Mouse (Mus musculus): ENCODE data around the gene Calml4. TPM values are rescaled to one million over a fixed set of nuclear protein-coding genes. Genes with fewer than 3 reads are reported as not detected.
A peak's percentile ranks its signal among the peaks of the same experiment; 100 is the strongest.
"Not testable (repeated sequence)": the region's sequence is repeated elsewhere in the genome, so short reads cannot be mapped to it uniquely, and the experiment has no call there.

Calml4 gene
- polyA plus RNA-seq, 1 experiment from 2014 or later: 1.7 TPM

DNA sequence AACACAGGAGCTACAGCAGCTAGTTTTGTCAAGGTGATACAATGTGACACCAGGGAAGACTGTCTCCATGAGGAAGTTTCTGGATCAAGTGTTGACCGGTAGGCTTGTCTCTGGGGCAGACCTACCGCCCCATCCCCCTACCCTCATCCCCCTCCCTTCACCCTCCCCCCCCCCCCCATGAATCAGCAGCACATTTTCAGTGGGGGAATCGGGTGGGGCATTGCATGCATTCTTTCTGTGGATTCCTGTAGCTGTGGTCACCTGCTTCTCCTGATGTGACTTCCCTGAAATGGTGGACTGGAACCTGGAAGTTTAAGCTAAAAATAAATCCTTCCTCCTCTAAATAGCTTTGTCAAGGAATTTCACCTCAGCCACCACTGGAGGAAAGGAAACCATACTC, 38.4 kb upstream of the Calml4 start:
- no peak for ATAC-seq (ENCODE audit: extremely low read depth, insufficient number of reproducible peaks, low FRiP score, low TSS enrichment)
- no peak overlapping the region for H3K27ac ChIP-seq (replicated peaks)
- H3K4me1 ChIP-seq: peaks cover 26% of the 10 kb centered on the region
- H3K9ac ChIP-seq: no peak overlapping the region
- no peak overlapping the region for H3K4me3 ChIP-seq
- H3K4me2 ChIP-seq: no peak overlapping the region
- 58% methylated on average over 3 of the region's 3 CpGs for WGBS
- no peaks in the 10 kb centered on the region for H3K36me3 ChIP-seq
- no peaks in the 10 kb centered on the region for H3K27me3 ChIP-seq (replicated peaks)
- no peaks in the 10 kb centered on the region for H3K9me3 ChIP-seq

DNA sequence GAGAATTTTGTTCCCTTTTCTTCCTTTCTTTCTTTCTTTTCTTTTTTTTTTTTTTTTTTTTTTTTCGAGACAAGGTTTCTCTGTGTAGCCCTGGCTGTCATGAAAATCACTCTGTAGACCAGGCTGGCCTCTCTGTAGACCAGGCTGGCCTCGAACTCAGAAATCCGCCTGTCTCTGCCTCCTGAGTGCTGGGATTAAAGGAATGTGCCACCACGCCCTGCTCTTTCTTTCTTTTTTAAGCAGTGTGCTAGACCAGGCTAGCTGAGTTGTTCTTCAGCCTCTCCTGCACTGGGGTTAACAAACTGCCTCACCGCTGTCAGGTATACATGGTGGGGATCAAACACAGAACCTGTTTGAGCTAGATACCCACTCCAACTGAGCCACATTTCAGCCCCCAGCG, 38.0 kb upstream of the Calml4 start:
- H3K4me2 ChIP-seq; H3K9me3 ChIP-seq; ATAC-seq (ENCODE audit: extremely low read depth, insufficient number of reproducible peaks, low FRiP score, low TSS enrichment); H3K4me3 ChIP-seq; H3K36me3 ChIP-seq; H3K27me3 ChIP-seq (replicated peaks); H3K27ac ChIP-seq (replicated peaks); H3K9ac ChIP-seq: not testable (repeated sequence)
- peaks cover 26% of the 10 kb centered on the region for H3K4me1 ChIP-seq
- 82% methylated on average over 6 of the region's 6 CpGs for WGBS

DNA sequence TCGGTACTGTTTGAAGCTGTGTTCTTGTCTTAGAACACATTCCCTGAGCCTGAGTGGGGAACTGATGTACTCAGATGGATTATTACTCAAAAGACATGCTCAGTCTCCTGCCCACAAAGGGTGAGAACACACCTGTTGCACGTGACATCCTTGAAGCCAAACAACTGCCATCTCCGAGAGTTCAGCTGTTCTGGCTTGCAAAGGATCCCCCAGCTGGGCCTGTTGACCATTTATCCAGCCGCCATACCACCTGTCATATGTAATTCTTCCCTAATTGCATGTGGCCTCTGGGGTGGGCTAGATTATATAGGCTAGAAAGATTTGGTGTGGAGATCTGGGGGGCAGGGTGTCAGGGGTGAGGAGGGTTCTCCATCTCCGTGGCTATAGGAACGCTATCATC, 37.1 kb upstream of the Calml4 start:
- Histone ChIP-seq H3K9me3 (no peaks in the 10 kb centered on the region), H3K27me3 (replicated peaks) (no peaks in the 10 kb centered on the region), H3K9ac (no peak overlapping the region), H3K27ac (replicated peaks) (no peak overlapping the region), H3K36me3 (no peaks in the 10 kb centered on the region), H3K4me1 (peaks cover 34% of the 10 kb centered on the region), H3K4me3 (no peak overlapping the region), H3K4me2 (no peak overlapping the region)
- ATAC-seq (ENCODE audit: extremely low read depth, insufficient number of reproducible peaks, low FRiP score, low TSS enrichment): no peak
- WGBS: 85% methylated on average over 6 of the region's 6 CpGs

DNA sequence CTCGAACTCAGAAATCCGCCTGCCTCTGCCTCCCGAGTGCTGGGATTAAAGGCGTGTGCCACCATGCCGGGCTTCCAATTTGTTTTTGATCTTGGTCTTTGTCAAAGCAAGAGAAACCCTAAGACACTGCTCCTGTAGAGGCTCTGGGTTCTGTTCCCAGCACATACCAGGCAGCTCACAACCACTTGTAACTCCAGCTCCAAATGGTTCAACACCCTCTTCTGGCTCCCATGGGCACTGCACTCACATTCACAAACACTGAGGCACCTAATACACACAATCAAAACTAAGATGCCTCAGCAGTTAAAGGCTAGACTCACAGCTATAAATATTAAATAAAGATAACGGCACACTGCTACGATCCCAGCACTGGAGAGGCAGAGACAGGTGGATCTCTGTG, 36.1 kb upstream of the Calml4 start:
- Histone ChIP-seq H3K9ac (no peak overlapping the region), H3K9me3 (no peaks in the 10 kb centered on the region), H3K4me3 (no peak overlapping the region), H3K27ac (replicated peaks) (no peak overlapping the region), H3K4me1 (peaks cover 36% of the 10 kb centered on the region), H3K27me3 (replicated peaks) (no peaks in the 10 kb centered on the region), H3K4me2 (no peak overlapping the region), H3K36me3 (no peaks in the 10 kb centered on the region)
- no peak for ATAC-seq (ENCODE audit: extremely low read depth, insufficient number of reproducible peaks, low FRiP score, low TSS enrichment)
- 90% methylated on average over 7 of the region's 7 CpGs for WGBS

DNA sequence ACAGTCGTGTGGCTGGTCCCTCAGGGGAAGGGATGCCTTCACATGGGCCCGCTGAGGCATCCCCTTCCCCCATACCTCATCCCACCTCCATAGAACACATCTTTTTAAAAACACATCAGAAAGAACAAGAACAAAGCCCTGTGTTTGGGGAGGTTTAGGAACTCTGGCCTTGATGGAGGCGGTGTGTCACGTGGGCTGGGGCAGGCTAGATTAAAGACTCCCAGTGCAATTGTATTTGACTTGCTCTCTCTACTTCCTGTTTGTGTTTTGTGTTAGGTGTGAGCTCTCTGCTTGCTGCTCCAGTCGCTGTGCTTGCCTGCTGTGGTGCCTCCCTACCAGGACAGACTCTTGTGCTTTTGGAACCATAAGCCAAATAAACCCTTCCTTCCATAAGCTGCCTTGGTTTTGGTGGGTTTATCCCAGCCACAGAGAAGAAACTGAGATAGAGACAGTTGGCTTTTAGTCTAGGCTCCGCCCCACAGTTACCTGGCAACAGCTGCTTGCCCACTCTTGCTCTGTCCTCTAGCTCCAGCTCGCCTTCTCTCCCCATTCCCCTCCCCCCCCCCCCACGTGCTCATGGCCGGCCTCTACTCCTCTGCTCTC, 32.0 kb upstream of the Calml4 start:
- ATAC-seq (ENCODE audit: extremely low read depth, insufficient number of reproducible peaks, low FRiP score, low TSS enrichment): no peak
- Histone ChIP-seq H3K9me3 (no peaks in the 10 kb centered on the region), H3K4me3 (no peak overlapping the region), H3K9ac (peak overlapping the region; percentile 52; the same call in 1 of the 2 replicates), H3K36me3 (no peaks in the 10 kb centered on the region), H3K4me1 (peaks cover 31% of the 10 kb centered on the region), H3K4me2 (peak overlapping the region; percentile 28), H3K27ac (replicated peaks) (peak overlapping the region; percentile 36; the same call in 1 of the 2 replicates), H3K27me3 (replicated peaks) (no peaks in the 10 kb centered on the region)
- 11% methylated on average over 9 of the region's 9 CpGs for WGBS

DNA sequence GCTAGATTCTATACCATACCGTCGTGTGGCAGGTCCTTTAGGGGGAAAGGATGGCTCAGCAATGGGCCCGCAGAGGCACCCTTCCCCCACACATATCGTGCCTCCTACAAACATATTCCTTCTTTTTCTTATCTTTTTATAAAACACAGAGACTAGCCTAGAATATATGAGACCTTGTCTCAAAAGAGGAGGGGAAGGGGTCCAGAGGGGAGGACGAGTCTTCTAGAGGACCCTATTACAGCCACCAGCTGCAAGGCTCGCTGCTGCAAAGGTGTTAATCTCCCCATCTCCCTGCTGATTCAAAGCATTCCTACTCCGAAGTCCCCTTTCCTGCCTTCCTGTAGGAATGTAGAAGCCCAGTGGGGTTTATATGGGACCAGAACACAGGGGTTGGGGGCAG, 31.4 kb upstream of the Calml4 start:
- H3K9me3 ChIP-seq: no peaks in the 10 kb centered on the region
- H3K36me3 ChIP-seq: no peaks in the 10 kb centered on the region
- H3K4me3 ChIP-seq: no peak overlapping the region
- 0 out of 2 replicates have a peak overlapping the region, but pooled peaks have one; percentile 36 for H3K27ac ChIP-seq (replicated peaks)
- peak overlapping the region; percentile 28 for H3K4me2 ChIP-seq
- WGBS: 12% methylated on average over 7 of the region's 7 CpGs
- no peak for ATAC-seq (ENCODE audit: extremely low read depth, insufficient number of reproducible peaks, low FRiP score, low TSS enrichment)
- H3K27me3 ChIP-seq (replicated peaks): no peaks in the 10 kb centered on the region
- H3K9ac ChIP-seq: peak overlapping the region; percentile 52; the same call in 1 of the 2 replicates
- H3K4me1 ChIP-seq: peaks cover 31% of the 10 kb centered on the region

DNA sequence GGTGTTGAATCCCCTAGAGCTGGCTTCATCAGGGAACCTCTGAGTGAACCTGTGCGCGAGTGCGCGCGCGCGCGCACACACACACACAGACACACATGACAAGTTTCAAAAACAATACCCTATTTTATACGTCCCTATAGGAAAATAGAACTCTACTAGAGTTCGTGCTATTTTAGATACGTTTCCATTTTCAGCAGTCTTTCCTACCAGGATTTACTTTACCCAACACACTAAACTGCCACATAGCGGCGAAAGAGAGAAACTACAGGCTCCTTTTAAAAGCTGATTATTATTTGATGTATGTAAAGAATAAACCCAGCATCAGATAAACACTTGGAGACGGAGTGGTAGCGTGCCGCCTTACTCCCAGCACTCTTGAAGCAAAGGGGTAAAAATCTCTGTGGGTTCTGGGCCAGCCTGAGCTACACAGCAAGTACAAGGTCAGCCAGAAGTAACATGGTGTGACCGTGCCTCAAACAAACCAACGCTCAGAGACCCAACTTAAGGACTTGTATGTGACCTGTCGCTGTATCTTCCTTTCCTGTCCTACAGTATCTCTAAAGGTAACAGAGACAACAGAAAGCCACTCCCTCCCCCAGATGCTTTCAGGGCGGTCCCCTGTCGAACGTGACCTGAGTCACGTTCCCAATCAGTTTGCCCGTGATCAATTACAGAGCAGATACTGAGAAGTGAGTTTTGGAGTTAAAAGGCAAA, 29.8 kb upstream of the Calml4 start:
- WGBS: 6% methylated on average over 24 of the region's 24 CpGs

DNA sequence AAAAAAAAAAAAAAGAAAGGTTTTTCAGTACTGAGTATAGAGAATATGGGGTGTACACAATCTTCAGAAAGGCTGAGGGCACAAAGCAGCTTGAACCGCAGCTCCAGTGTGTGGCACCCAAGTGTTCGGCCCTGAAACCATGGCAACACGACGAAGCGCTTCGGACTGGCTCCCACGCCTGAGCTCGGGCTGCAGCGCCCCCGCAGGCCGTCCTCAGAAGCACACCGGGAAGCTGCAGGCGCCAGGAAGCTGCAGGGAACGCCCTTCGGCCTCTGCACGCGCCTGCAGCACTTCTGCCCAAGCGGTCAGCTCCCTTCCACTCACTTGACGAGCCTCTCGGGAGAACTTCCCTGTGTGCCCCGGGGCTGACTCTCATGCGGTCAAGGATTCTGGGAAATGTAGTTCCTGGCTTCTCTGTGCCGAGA, 29.2 kb upstream of the Calml4 start:
- no peaks in the 10 kb centered on the region for H3K27me3 ChIP-seq (replicated peaks)
- H3K36me3 ChIP-seq: no peaks in the 10 kb centered on the region
- peak overlapping the region; percentile 45 for H3K4me3 ChIP-seq
- H3K9me3 ChIP-seq: no peaks in the 10 kb centered on the region
- peak overlapping the region; percentile 71 for H3K4me2 ChIP-seq
- peak overlapping the region; percentile 65; the same call in 1 of the 2 replicates for H3K9ac ChIP-seq
- under 1% methylated on average over 23 of the region's 23 CpGs for WGBS
- ATAC-seq (ENCODE audit: extremely low read depth, insufficient number of reproducible peaks, low FRiP score, low TSS enrichment): peak; percentile 84
- peaks cover 31% of the 10 kb centered on the region for H3K4me1 ChIP-seq
- peak overlapping the region; percentile 65 for H3K27ac ChIP-seq (replicated peaks)

More for the DNA sequence above, 29.8 kb upstream of the Calml4 start:
- Histone ChIP-seq H3K4me1 (peaks cover 31% of the 10 kb centered on the region), H3K9ac (peak overlapping the region; percentile 65), H3K36me3 (no peaks in the 10 kb centered on the region), H3K27me3 (replicated peaks) (no peaks in the 10 kb centered on the region), H3K27ac (replicated peaks) (peak overlapping the region; percentile 65), H3K4me2 (peak overlapping the region; percentile 71), H3K9me3 (no peaks in the 10 kb centered on the region), H3K4me3 (peak overlapping the region; percentile 45)
- no peak for ATAC-seq (ENCODE audit: extremely low read depth, insufficient number of reproducible peaks, low FRiP score, low TSS enrichment)

DNA sequence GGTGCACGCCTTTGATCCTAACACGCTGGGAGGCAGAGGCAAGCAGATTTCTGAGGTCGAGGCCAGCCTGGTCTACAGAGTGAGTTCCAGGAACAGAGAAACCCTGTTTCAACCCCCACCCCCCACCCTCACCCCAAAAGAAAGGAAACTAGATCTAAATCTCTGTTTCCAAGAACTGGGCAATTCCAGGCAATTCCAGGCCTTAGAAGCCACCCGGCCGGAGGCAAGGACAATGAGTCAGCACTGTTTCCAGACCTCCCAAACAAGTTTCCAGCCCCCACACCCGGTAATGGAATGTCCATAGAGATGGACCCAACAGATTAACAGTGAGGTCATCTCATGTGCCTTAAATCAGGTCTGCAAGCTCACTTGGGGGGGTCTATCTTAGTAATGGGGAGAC, 28.0 kb upstream of the Calml4 start:
- 66% methylated on average over 6 of the region's 6 CpGs for WGBS
- no peak overlapping the region for H3K4me3 ChIP-seq
- H3K36me3 ChIP-seq: no peaks in the 10 kb centered on the region
- H3K9me3 ChIP-seq: no peaks in the 10 kb centered on the region
- peaks cover 31% of the 10 kb centered on the region for H3K4me1 ChIP-seq
- no peak overlapping the region for H3K27ac ChIP-seq (replicated peaks)
- H3K9ac ChIP-seq: no peak overlapping the region
- ATAC-seq (ENCODE audit: extremely low read depth, insufficient number of reproducible peaks, low FRiP score, low TSS enrichment): no peak
- no peak overlapping the region for H3K4me2 ChIP-seq
- no peaks in the 10 kb centered on the region for H3K27me3 ChIP-seq (replicated peaks)

DNA sequence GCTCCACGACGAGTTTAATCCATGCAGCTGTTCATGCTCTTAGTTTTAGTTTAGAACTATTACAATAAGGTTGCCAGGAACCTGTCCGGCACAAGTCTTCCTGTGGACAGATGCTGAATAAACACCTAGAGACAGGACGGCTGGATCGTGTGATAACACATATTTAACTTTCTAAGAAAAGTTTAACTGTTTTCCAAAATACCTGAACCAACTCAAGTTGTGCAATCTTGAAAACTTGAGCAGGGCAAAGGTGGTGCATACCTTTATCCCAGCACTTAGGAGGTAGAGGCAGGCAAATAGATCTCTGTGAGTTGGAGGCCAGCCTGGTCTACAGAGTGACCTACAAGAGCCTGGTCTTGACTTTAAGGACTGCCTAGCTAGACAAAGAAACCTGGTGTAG, 23.0 kb upstream of the Calml4 start:
- Histone ChIP-seq H3K4me3 (no peak overlapping the region), H3K4me2 (no peak overlapping the region), H3K27ac (replicated peaks) (no peak overlapping the region), H3K36me3 (no peaks in the 10 kb centered on the region), H3K9ac (no peak overlapping the region), H3K27me3 (replicated peaks) (no peaks in the 10 kb centered on the region), H3K4me1 (peaks cover 19% of the 10 kb centered on the region), H3K9me3 (no peaks in the 10 kb centered on the region)
- 64% methylated on average over 5 of the region's 5 CpGs for WGBS
- ATAC-seq (ENCODE audit: extremely low read depth, insufficient number of reproducible peaks, low FRiP score, low TSS enrichment): no peak

DNA sequence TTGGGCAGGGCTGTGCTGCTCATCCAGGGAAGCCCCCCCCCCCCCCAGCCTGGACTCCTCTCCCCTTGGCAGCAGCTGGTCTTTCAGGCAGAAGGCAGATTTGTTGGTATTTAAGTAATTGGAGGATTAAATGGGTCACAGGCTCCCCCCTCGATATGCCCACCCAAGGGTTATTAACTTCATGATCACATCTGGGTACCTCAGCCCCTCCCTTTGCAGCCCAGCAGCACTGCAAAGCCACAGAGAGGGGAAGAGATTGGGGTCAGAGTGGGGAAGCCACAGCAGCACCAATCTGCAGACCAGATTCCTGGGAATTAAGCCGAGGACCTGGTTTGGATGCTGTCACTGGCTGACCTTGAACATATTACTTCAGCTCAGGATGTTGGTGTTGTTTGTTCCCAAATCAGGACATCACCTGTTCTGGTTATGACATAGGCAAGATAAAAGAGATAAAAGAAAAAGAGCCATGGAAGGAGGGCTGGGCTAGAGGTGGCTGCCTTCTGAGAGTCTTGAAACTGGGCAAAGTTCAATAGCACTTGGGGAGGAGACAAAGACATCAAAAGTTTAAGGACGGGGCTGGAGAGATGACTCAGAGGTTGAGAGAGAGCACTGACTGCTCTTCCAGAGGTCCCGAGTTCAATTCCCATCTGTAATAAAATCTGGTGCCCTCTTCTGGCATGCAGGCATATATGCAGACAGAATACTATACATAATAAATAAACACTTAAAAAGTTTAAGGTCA, 22.0 kb upstream of the Calml4 start:
- Histone ChIP-seq H3K4me1 (peaks cover 21% of the 10 kb centered on the region), H3K27me3 (replicated peaks) (no peaks in the 10 kb centered on the region), H3K4me3 (no peak overlapping the region), H3K27ac (replicated peaks) (no peak overlapping the region), H3K36me3 (no peaks in the 10 kb centered on the region), H3K4me2 (no peak overlapping the region), H3K9me3 (no peaks in the 10 kb centered on the region), H3K9ac (no peak overlapping the region)
- 64% methylated on average over 4 of the region's 4 CpGs for WGBS
- ATAC-seq (ENCODE audit: extremely low read depth, insufficient number of reproducible peaks, low FRiP score, low TSS enrichment): no peak

All from heart, embryonic 13.5 days (tissue).